Mouse (Mus musculus): ENCODE measurements at regions not wholly inside any gene's neighbourhood (a gene's known extent, or its start where the extent isn't known, plus 50 kb on each side); places are given as distances from the start of the nearest gene placed in this dataset.

DNA sequence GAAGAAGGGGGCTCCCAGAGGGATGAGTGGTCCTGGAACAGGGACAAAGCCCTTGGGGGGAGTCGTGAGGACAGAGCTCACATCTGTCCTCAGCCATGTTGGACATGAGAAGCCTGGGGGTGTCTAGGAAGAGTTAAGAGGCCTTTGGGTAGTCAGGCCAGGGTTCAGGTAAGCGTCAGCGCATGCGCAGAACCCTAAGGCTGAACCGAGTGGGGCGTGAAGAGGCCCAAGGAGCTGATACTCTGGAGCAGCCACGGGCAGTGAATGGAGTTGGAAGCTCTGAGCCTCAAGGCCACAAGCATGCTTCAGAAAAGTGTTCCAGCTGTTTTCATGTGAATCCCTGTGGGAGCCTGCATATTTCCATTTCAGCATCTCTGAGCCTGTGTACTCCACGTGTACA, 93.5 kb upstream of the Nkx1-1 start:
- no peak for DNase-seq (ENCODE audit: low read depth, low spot score)
- Histone ChIP-seq H3K36me3 (ENCODE audit: control insufficient read depth, insufficient read depth, low read length, poor library complexity, severe bottlenecking) (no peaks in the 10 kb centered on the region), H3K27me3 (ENCODE audit: control insufficient read depth, insufficient read depth, low read length, poor library complexity, severe bottlenecking) (no peaks in the 10 kb centered on the region)

DNA sequence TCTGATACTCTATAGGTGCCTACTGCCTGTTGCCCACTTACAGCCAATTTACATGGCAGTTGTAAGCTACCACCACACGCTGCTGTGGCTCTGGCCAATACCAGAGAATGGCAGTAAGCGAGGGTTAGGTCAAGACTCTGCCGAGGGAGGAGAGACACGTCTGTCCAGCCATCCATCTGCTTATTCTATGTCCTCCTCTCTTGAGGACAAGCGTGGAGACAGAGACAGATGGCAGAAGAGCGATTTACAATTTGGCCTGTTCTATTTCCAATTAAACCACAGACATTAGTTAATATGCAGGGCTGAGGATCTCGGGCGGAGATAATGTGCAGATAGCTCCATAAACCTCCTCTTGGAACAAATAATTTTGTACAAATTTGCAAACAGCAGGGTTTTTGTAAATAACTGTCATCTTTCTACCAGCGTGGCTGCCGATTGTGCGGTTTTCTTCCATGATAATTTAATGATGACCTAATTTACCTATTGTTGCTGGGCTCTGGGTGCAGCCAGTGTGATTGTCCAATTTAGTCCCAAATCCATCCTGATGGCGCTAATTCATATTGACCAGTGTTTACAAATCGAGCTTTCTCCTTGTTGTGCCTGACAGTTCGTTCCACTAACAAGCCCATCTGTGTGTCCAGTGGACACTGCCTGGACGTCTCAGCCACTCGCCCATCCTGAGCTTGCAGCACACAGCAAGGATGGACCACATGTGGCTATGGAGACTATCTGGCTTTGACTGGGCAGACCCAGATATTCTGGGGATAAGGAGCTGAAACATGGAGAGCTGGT, 88.4 kb upstream of the Nkx1-1 start:
- DNase-seq (ENCODE audit: low read depth, low spot score): no peak
- Histone ChIP-seq H3K27me3 (ENCODE audit: control insufficient read depth, insufficient read depth, low read length, poor library complexity, severe bottlenecking) (no peaks in the 10 kb centered on the region), H3K36me3 (ENCODE audit: control insufficient read depth, insufficient read depth, low read length, poor library complexity, severe bottlenecking) (no peaks in the 10 kb centered on the region)

DNA sequence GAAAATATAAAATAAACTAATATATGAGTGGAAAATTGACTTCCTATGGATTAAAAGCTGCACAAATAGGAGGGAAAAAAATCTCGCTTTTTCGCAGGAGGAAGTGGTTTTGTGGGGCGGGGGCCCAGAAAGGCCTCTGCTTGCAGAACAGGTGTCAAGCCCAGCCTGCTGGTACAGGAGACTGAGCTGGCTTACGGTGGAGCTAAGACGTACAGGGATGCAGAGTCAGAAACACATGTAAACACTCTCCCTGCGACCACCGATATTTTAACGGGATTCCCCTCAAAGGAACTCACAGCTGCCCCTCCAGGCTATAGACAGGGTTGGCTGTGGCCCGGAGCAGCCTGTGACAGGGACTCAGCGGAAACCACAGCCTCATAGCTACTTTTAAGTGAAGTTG, 87.1 kb upstream of the Nkx1-1 start:
- DNase-seq (ENCODE audit: low read depth, low spot score): no peak
- H3K36me3 ChIP-seq (ENCODE audit: control insufficient read depth, insufficient read depth, low read length, poor library complexity, severe bottlenecking): no peaks in the 10 kb centered on the region
- no peaks in the 10 kb centered on the region for H3K27me3 ChIP-seq (ENCODE audit: control insufficient read depth, insufficient read depth, low read length, poor library complexity, severe bottlenecking)

- DNase-seq (ENCODE audit: low read depth, low spot score): no peak
- Histone ChIP-seq H3K27me3 (ENCODE audit: control insufficient read depth, insufficient read depth, low read length, poor library complexity, severe bottlenecking) (no peaks in the 10 kb centered on the region), H3K36me3 (ENCODE audit: control insufficient read depth, insufficient read depth, low read length, poor library complexity, severe bottlenecking) (no peaks in the 10 kb centered on the region)
Measured at GRCm38 (mm10) chr5:33519394-33519793, 85.6 kb upstream of the Nkx1-1 start.

GRCm38 (mm10) chr5:33518860-33519259, 85.1 kb upstream of the Nkx1-1 start:
- Histone ChIP-seq H3K36me3 (ENCODE audit: control insufficient read depth, insufficient read depth, low read length, poor library complexity, severe bottlenecking) (no peaks in the 10 kb centered on the region), H3K27me3 (ENCODE audit: control insufficient read depth, insufficient read depth, low read length, poor library complexity, severe bottlenecking) (no peaks in the 10 kb centered on the region)
- DNase-seq (ENCODE audit: low read depth, low spot score): no peak

GRCm38 (mm10) chr5:33517625-33518024, 83.8 kb upstream of the Nkx1-1 start:
- DNase-seq (ENCODE audit: low read depth, low spot score): no peak
- no peaks in the 10 kb centered on the region for H3K27me3 ChIP-seq (ENCODE audit: control insufficient read depth, insufficient read depth, low read length, poor library complexity, severe bottlenecking)
- no peaks in the 10 kb centered on the region for H3K36me3 ChIP-seq (ENCODE audit: control insufficient read depth, insufficient read depth, low read length, poor library complexity, severe bottlenecking)

DNA sequence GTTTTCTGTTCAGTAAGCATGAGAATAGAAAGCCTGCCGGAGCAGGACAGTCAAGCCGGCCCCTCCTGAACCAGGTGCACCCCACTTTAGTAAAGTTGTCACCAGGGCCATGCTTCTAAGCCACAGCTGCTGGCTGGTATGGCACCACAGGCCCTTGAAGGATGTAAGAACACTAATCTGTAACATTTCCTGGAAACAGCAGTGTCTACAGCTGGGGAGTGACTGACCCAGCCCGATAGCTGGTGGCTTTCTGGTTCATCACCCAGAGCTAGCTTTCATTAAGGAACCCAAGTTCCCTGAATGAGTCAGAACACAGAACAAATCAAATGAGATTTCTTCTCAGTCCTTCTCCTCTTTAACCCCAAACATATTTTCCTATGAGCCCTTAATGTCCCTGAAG, 82.4 kb upstream of the Nkx1-1 start:
- peak; percentile 8 for DNase-seq (ENCODE audit: low read depth, low spot score)
- Histone ChIP-seq H3K27me3 (ENCODE audit: control insufficient read depth, insufficient read depth, low read length, poor library complexity, severe bottlenecking) (no peaks in the 10 kb centered on the region), H3K36me3 (ENCODE audit: control insufficient read depth, insufficient read depth, low read length, poor library complexity, severe bottlenecking) (no peaks in the 10 kb centered on the region)

- Histone ChIP-seq H3K27me3 (ENCODE audit: control insufficient read depth, insufficient read depth, low read length, poor library complexity, severe bottlenecking) (no peaks in the 10 kb centered on the region), H3K36me3 (ENCODE audit: control insufficient read depth, insufficient read depth, low read length, poor library complexity, severe bottlenecking) (no peaks in the 10 kb centered on the region)
- DNase-seq (ENCODE audit: low read depth, low spot score): no peak
Measured at GRCm38 (mm10) chr5:33512253-33512884, 78.6 kb upstream of the Nkx1-1 start.

DNA sequence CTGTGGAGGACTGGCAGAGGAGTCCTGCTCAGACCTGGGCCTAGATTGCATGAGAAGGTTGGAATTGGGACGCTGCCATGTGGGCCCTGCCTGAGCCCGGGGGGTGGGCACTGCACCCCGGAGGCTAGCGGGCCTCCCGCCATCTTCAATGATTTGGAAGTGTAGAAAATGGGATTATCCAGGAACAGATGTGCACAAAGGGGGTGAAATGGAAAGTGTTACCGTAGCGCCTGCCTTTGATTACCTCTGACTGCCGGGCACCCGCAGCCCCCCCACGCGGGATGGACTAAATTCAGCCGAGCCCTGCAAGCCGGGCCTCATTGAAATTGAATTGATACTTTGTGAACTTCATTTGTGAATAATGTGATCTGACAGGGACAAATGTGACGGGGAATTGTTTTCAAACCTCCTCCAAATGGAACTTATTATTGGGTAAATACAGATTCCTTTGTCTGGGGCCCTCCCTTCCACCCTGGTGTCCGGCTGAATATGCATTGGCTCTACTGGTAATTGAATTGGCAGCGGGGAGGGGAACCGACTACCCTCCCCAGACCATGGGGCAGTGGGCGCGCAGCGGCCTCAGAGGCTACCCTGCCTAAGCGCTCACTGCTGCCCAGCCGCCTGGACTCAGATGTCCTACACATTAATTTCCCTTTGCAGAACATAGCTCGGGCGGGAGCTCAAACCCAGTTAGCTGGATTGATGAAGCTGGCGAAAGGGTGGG, 77.9 kb upstream of the Nkx1-1 start:
- Histone ChIP-seq H3K27me3 (ENCODE audit: control insufficient read depth, insufficient read depth, low read length, poor library complexity, severe bottlenecking) (no peaks in the 10 kb centered on the region), H3K36me3 (ENCODE audit: control insufficient read depth, insufficient read depth, low read length, poor library complexity, severe bottlenecking) (no peaks in the 10 kb centered on the region)
- no peak for DNase-seq (ENCODE audit: low read depth, low spot score)

GRCm38 (mm10) chr5:33505786-33506185, 72.0 kb upstream of the Nkx1-1 start:
- no peaks in the 10 kb centered on the region for H3K27me3 ChIP-seq (ENCODE audit: control insufficient read depth, insufficient read depth, low read length, poor library complexity, severe bottlenecking)
- no peaks in the 10 kb centered on the region for H3K36me3 ChIP-seq (ENCODE audit: control insufficient read depth, insufficient read depth, low read length, poor library complexity, severe bottlenecking)
- no peak for DNase-seq (ENCODE audit: low read depth, low spot score)

DNA sequence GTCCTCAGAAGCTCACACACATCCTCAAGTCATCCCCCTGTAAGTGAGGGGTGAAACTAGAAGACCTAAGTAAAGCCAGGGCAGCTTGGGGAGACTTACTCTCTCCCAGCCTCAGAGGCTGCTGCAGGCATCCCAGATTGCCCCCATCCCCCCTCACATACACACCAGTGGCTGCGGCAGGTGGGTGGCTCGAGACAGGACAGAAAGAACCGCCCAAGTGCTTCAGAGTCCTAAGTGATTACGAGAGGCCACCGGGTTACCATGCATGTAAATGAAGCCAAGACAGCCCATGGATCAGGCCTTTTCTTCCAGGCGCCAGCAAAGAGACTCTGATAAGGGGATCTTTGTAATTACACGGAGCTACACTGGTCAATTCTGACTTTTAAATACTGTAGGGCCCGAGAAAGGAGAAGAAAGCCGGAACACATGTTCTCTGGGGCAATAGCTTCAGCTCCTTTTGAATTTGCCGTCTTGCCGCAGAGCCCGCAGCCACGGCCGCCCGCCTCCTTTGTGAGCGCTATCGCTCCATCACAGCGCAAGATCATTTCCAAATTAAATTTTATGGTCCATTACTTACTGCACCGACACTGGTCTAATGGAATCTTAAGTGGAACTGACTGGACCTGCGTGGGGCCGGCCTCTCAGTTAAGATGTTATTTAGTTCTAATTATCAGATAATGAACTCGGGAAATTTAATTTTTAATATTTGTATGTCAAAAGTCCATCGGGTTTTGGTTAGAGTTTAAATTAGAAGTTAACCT, 68.1 kb upstream of the Nkx1-1 start:
- H3K36me3 ChIP-seq (ENCODE audit: control insufficient read depth, insufficient read depth, low read length, poor library complexity, severe bottlenecking): no peaks in the 10 kb centered on the region
- no peak for DNase-seq (ENCODE audit: low read depth, low spot score)
- H3K27me3 ChIP-seq (ENCODE audit: control insufficient read depth, insufficient read depth, low read length, poor library complexity, severe bottlenecking): no peaks in the 10 kb centered on the region

DNA sequence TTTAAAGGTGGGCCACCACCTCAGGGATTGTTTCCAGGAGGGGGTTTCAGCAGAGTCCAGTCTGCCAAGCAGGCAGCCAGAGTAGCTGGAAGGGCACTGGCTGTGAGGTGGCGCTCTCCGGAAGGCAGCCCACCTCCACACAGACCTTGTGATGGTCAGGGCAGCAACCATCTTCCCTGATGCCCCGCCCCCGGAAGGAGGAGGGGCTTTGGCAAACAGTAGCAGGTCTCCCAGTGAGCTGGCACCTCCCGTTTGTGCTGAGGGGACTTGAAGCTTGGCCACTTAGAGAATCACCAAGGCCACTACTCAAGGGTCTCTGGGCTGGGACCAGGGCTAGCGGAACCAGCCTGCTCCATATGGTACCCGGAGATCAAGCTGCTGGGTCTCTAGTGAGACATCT, 67.4 kb upstream of the Nkx1-1 start:
- no peak for DNase-seq (ENCODE audit: low read depth, low spot score)
- Histone ChIP-seq H3K36me3 (ENCODE audit: control insufficient read depth, insufficient read depth, low read length, poor library complexity, severe bottlenecking) (no peaks in the 10 kb centered on the region), H3K27me3 (ENCODE audit: control insufficient read depth, insufficient read depth, low read length, poor library complexity, severe bottlenecking) (no peaks in the 10 kb centered on the region)

DNA sequence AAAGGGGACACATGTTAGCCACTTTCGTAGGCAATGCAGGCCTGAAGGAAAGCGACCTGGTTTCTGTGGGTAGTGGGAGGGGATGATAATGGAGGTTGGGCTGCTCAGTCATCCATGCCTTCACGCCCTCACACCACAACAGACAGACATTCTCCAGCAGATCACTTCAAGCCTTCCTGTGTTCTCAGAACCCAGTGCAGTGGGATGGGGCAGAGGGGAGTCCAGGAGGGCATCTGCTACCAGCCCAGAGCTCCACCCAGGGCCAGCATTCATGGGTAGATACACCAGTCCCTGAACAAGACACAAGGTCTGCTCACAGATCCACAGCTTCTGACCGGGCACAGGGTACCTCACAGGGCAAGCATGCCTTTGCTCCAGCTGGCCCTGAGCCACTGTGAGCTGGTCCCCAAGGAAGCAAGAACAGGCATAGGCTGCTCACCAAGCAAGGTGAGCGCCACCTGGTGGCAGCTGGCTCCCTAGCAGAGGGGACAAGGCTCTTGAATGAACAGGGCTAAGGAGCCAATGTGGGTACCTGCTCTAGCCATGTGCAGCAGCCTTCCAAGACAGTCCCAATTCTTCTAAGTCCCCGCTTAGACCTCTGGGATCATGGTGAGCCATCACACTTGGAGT, 62.2 kb upstream of the Nkx1-1 start:
- DNase-seq (ENCODE audit: low read depth, low spot score): peak; percentile 78
- Histone ChIP-seq H3K27me3 (ENCODE audit: control insufficient read depth, insufficient read depth, low read length, poor library complexity, severe bottlenecking) (no peaks in the 10 kb centered on the region), H3K36me3 (ENCODE audit: control insufficient read depth, insufficient read depth, low read length, poor library complexity, severe bottlenecking) (no peaks in the 10 kb centered on the region)

DNA sequence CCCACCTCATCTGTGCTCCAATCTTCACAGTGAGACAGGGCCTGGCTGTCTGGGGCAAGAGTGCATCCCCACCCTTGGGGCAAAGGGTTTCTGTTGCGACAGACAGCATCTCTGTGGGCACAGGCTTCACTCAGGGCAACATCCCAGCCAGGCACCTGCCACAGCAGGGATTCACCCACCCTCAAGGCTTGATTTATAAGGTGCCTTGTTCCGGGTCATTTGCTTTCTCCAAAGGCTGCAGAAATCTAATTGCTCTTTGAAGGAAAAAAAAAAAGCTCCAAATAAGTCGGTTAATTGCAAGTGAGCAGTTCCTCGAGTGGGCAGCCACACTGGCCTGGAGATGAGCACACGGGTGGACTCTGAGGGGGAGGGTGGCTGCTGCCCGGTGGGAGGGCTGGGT, 61.5 kb upstream of the Nkx1-1 start:
- DNase-seq (ENCODE audit: low read depth, low spot score): no peak
- H3K36me3 ChIP-seq (ENCODE audit: control insufficient read depth, insufficient read depth, low read length, poor library complexity, severe bottlenecking): no peaks in the 10 kb centered on the region
- no peaks in the 10 kb centered on the region for H3K27me3 ChIP-seq (ENCODE audit: control insufficient read depth, insufficient read depth, low read length, poor library complexity, severe bottlenecking)
